Mouse (Mus musculus) embryonic facial prominence, embryonic 12.5 days (tissue): ENCODE data around the gene Gnat3. TPM values are rescaled to one million over a fixed set of nuclear protein-coding genes. Genes with fewer than 3 reads are reported as not detected.
"Not testable (repeated sequence)": the region's sequence is repeated elsewhere in the genome, so short reads cannot be mapped to it uniquely, and the experiment has no call there.

ENCODE experiments used
- ATAC-seq: fragments of 200-750 bp; cut with Nextera tagmentation; 2 replicates; pipeline ENCODE4 v1.8.0; 2017; ENCODE audit not compliant: insufficient number of reproducible peaks, insufficient read depth, low FRiP score, low TSS enrichment
- H3K27ac ChIP-seq: fragments of 300-500 bp; sonication (generic); 2 replicates; pipeline ENCODE4 v1.5.1; 2016; ENCODE audit warnings: mild to moderate bottlenecking
- H3K27me3 ChIP-seq: fragments of 300-500 bp; sonication (generic); 2 replicates; pipeline ENCODE4 v1.6.1; 2016; ENCODE audit warnings: mild to moderate bottlenecking, moderate library complexity
- H3K36me3 ChIP-seq: fragments of 300-500 bp; sonication (generic); 2 replicates; pipeline ENCODE4 v1.6.1; 2016; ENCODE audit warnings: mild to moderate bottlenecking
- H3K4me1 ChIP-seq: fragments of 300-500 bp; sonication (generic); 2 replicates; pipeline ENCODE4 v1.6.1; 2016
- H3K4me2 ChIP-seq: fragments of 300-500 bp; sonication (generic); replicated peaks from 2 replicates; pipeline ENCODE4 v1.6.1; 2016; ENCODE audit warnings: mild to moderate bottlenecking, moderate library complexity
- H3K4me3 ChIP-seq: fragments of 300-500 bp; sonication (generic); 2 replicates; pipeline ENCODE4 v1.5.1; 2016; ENCODE audit warnings: mild to moderate bottlenecking
- H3K9ac ChIP-seq: fragments of 300-500 bp; sonication (generic); 2 replicates; pipeline ENCODE4 v1.6.1; 2016; ENCODE audit warnings: mild to moderate bottlenecking, moderate library complexity
- H3K9me3 ChIP-seq: fragments of 300-500 bp; sonication (generic); 2 replicates; pipeline ENCODE4 v1.6.1; 2016; ENCODE audit warnings: mild to moderate bottlenecking, moderate library complexity
- WGBS: fragments of 180-500 bp; shearing (Covaris S2); methylation state at CpG from one replicate; pipeline ENCODE4 v1.1.7; 2016; 5-methylcytosine and 5-hydroxymethylcytosine counted together
- polyA plus RNA-seq: library from polyadenylated mRNA; unstranded; fragments of >200 nt; fragmentation: Nextera tagmentation; extraction: Ambion mirVana; gene quantifications from 2 replicates; pipeline ENCODE4 v1.2.1, GENCODE M21; 2016

Gene Gnat3
- 0.12 and 0.55 TPM in 2 replicates for polyA plus RNA-seq

GRCm38 (mm10) chr5:17962249-17962648 lies at the start of gene Gnat3:
Gnat3 (plus strand) TSS chr5:17962549.
- H3K9ac ChIP-seq: no peak within 1 kb of the TSS
- H3K4me3 ChIP-seq: no peak within 1 kb of the TSS
- ATAC-seq: no peak
- no peaks in the 10 kb centered on the region for H3K36me3 ChIP-seq
- H3K27me3 ChIP-seq: no peaks in the 10 kb centered on the region
- no peaks in the 10 kb centered on the region for H3K9me3 ChIP-seq
- no peaks in the 10 kb centered on the region for H3K4me1 ChIP-seq
- WGBS: 74% methylated on average over 5 of the region's 5 CpGs
- no peak within 1 kb of the TSS for H3K4me2 ChIP-seq
- H3K27ac ChIP-seq: no peak within 1 kb of the TSS

DNA sequence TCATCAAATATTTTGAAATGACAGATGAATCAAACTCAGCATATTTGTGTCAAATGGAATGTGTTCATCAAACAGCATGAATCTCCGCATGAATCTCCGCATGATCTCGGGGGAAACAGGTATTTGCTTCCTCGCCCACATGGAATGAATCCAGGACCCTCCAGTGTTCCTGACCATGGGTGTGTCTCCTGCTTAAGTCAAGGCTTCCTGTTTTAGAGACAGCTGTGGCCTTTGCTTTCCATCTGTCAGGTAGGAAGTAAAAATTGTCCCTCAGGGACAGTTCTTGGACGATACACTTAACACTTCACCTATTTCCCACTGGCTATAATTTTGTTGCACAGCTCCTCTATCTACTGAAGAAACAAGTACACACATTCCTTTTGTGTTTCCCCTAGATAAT lies 43.4 kb upstream of the Gnat3 start:
- Histone ChIP-seq H3K4me1 (no peaks in the 10 kb centered on the region), H3K27ac (no peak overlapping the region), H3K9me3 (no peaks in the 10 kb centered on the region), H3K4me3 (no peak overlapping the region), H3K4me2 (no peak overlapping the region), H3K36me3 (no peaks in the 10 kb centered on the region), H3K9ac (no peak overlapping the region), H3K27me3 (no peaks in the 10 kb centered on the region)
- WGBS: 66% methylated on average over 5 of the region's 5 CpGs
- ATAC-seq: no peak

GRCm38 (mm10) chr5:17923648-17924047 lies 38.7 kb upstream of the Gnat3 start:
- no peak overlapping the region for H3K27ac ChIP-seq
- WGBS: 83% methylated on average over 3 of the region's 3 CpGs
- no peaks in the 10 kb centered on the region for H3K27me3 ChIP-seq
- ATAC-seq: no peak
- no peak overlapping the region for H3K4me2 ChIP-seq
- H3K4me1 ChIP-seq: no peaks in the 10 kb centered on the region
- no peaks in the 10 kb centered on the region for H3K9me3 ChIP-seq
- H3K36me3 ChIP-seq: no peaks in the 10 kb centered on the region
- H3K9ac ChIP-seq: no peak overlapping the region
- H3K4me3 ChIP-seq: no peak overlapping the region

- H3K27ac ChIP-seq: no peak overlapping the region
- H3K27me3 ChIP-seq: no peaks in the 10 kb centered on the region
- no peak overlapping the region for H3K9ac ChIP-seq
- ATAC-seq: no peak
- H3K4me2 ChIP-seq: no peak overlapping the region
- H3K36me3 ChIP-seq: no peaks in the 10 kb centered on the region
- H3K4me1 ChIP-seq: no peaks in the 10 kb centered on the region
- WGBS: 37% methylated on average over 2 of the region's 2 CpGs
- no peaks in the 10 kb centered on the region for H3K9me3 ChIP-seq
- H3K4me3 ChIP-seq: no peak overlapping the region
Observed at GRCm38 (mm10) chr5:17924085-17924518, 38.2 kb upstream of the Gnat3 start.

- no peak for ATAC-seq
- no peaks in the 10 kb centered on the region for H3K4me1 ChIP-seq
- no peaks in the 10 kb centered on the region for H3K27me3 ChIP-seq
- no peak overlapping the region for H3K4me2 ChIP-seq
- WGBS: 43% methylated on average over 4 of the region's 4 CpGs
- H3K9me3 ChIP-seq: no peaks in the 10 kb centered on the region
- H3K9ac ChIP-seq: no peak overlapping the region
- no peak overlapping the region for H3K4me3 ChIP-seq
- no peaks in the 10 kb centered on the region for H3K36me3 ChIP-seq
- H3K27ac ChIP-seq: no peak overlapping the region
Observed at GRCm38 (mm10) chr5:17928471-17928870, 33.9 kb upstream of the Gnat3 start.

DNA sequence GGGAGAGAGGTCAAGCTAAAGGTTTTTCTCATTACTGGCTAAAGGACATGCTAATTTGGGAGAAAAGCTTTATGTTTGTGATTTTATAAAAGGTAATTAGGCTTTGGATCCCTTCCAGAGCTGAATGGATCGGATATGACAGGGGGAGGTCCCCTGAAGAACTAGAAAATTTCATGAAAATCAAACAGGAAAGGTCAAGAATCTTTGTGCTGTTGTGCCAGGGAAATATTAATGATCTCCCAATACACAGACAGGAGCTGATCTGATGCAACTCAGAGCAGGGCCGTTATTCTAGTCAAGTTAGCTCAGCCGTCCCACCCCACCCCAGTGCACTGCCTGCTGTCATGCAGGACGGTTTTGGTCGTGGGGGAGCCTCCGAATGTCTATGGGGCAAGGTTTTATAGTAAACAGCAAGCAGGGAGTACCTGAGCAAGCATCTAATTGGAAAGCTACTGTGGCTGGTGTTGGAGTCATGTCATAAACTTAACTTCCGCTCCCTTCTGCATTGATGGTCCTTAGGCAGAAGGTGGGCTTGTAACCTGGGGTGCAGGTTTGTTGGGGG lies 33.3 kb upstream of the Gnat3 start:
- H3K36me3 ChIP-seq: no peaks in the 10 kb centered on the region
- H3K27me3 ChIP-seq: no peaks in the 10 kb centered on the region
- ATAC-seq: no peak
- H3K4me1 ChIP-seq: no peaks in the 10 kb centered on the region
- H3K27ac ChIP-seq: no peak overlapping the region
- no peak overlapping the region for H3K9ac ChIP-seq
- no peak overlapping the region for H3K4me2 ChIP-seq
- H3K4me3 ChIP-seq: no peak overlapping the region
- H3K9me3 ChIP-seq: no peaks in the 10 kb centered on the region
- WGBS: 53% methylated on average over 7 of the region's 7 CpGs

DNA sequence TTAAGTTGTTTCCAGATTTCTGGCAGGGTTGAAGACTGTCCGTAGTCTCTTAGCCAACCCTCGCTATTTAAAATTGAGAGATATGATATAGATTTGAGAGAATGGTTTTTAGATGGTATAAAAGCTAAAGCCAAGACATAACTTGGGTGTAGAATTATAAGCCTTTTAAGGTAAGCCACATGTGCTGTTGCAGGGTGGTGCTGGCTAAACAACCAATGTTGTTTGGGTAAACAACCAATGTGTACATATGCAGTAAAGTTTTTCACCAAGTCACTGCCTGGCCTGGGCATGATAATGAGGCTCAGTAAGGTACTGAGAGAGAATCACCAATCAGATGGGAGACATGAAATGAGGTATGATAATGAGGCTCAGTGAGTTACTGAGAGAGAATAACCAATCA lies 30.8 kb upstream of the Gnat3 start:
- not testable (repeated sequence) for H3K27ac ChIP-seq, H3K9me3 ChIP-seq, H3K4me2 ChIP-seq, H3K36me3 ChIP-seq, H3K4me1 ChIP-seq, H3K27me3 ChIP-seq, ATAC-seq, H3K9ac ChIP-seq, H3K4me3 ChIP-seq
- WGBS: 91% methylated on average over 2 of the region's 2 CpGs

DNA sequence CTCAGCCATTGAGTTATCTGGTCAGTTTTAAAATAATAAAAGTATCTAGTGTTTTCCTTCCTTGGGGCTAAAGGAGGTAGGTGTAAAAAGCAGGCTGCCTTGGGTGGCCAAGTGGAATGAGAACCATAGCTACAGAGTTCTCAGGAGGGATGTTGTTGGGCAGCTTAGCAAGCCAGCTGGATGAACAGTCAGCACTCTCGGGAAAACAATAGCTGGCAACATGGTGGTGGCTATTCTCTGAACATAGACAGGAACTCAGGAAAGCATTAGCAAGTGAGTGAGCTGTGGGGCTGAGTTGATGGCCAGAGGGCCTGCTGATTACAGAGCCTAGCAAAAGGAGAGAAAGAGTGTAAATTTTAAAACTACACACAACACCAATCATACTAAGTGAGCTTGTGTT lies 27.8 kb upstream of the Gnat3 start:
- ATAC-seq: no peak
- H3K27ac ChIP-seq: no peak overlapping the region
- no peaks in the 10 kb centered on the region for H3K27me3 ChIP-seq
- H3K9ac ChIP-seq: no peak overlapping the region
- H3K9me3 ChIP-seq: no peaks in the 10 kb centered on the region
- H3K4me1 ChIP-seq: no peaks in the 10 kb centered on the region
- H3K4me3 ChIP-seq: no peak overlapping the region
- no peaks in the 10 kb centered on the region for H3K36me3 ChIP-seq
- H3K4me2 ChIP-seq: no peak overlapping the region
- WGBS: 67% methylated on average over 1 of the region's 1 CpGs

DNA sequence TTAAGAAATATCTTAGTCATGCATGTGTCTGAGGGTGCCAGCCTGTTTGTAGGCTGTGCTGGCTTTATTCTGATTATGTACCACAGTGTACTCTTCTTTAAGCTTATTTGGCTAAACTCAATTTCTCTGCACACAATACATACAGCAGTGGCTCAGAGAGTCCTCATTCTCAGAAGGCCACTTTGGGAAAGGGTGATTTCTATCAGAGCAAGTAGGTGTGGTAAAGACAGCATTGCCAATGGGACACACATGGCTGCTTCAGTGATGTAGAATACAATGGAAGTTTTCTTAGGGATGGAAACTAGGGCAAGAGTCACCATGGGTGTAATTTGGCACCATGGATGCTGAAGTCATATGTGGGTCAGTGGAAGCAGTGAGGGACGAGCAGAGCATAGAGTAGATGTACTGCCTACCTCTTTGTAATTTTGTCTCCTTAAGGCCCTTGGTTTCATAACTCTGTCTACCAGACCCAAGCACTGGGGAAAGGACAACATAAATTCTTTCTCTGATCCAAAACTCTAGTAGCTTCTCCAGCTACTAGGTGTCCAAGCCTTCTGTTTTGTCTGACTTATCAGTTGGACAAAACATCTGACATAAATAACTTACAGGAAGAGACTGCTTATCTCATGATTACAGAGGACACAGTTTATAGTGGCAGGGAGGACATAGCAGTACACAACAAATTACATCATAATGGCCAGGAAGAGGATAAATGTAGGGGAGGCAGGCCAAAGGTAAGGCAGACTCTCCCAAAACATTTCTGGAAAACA lies 24.0 kb upstream of the Gnat3 start:
- H3K27ac ChIP-seq: no peak overlapping the region
- H3K9ac ChIP-seq: no peak overlapping the region
- 56% methylated on average over 1 of the region's 1 CpGs for WGBS
- ATAC-seq: no peak
- no peaks in the 10 kb centered on the region for H3K9me3 ChIP-seq
- no peaks in the 10 kb centered on the region for H3K4me1 ChIP-seq
- H3K4me2 ChIP-seq: no peak overlapping the region
- H3K36me3 ChIP-seq: no peaks in the 10 kb centered on the region
- H3K27me3 ChIP-seq: no peaks in the 10 kb centered on the region
- H3K4me3 ChIP-seq: no peak overlapping the region

DNA sequence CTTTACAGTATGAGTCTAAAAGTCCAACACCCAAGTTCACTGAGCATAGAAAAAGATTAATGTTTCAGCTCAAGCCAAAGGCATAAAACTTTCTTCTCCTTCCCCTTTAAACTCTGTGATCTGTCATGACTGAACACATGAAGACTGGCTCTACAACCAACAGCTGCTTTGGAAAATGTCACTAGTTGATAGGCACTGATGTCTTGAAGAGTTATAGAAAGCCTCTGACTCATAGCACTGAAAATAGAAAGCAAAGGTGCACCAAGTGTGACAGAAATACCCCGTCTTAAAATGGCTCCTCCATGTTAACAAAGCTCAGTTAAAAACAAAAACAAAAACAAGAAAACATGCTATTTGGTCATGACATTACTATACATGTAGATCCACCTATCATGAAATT lies 5.9 kb upstream of the Gnat3 start:
- Histone ChIP-seq H3K4me3 (no peak overlapping the region), H3K27me3 (no peaks in the 10 kb centered on the region), H3K36me3 (no peaks in the 10 kb centered on the region), H3K9me3 (no peaks in the 10 kb centered on the region), H3K9ac (no peak overlapping the region), H3K27ac (no peak overlapping the region), H3K4me2 (no peak overlapping the region), H3K4me1 (no peaks in the 10 kb centered on the region)
- 85% methylated on average over 1 of the region's 1 CpGs for WGBS
- ATAC-seq: no peak

- no peaks in the 10 kb centered on the region for H3K4me1 ChIP-seq
- no peaks in the 10 kb centered on the region for H3K9me3 ChIP-seq
- H3K27me3 ChIP-seq: no peaks in the 10 kb centered on the region
- H3K4me3 ChIP-seq: no peak overlapping the region
- 83% methylated on average over 13 of the region's 13 CpGs for WGBS
- H3K36me3 ChIP-seq: no peaks in the 10 kb centered on the region
- no peak for ATAC-seq
- no peak overlapping the region for H3K9ac ChIP-seq
- H3K27ac ChIP-seq: no peak overlapping the region
- no peak overlapping the region for H3K4me2 ChIP-seq
Observed at GRCm38 (mm10) chr5:17969704-17970390, 7.5 kb downstream of the Gnat3 start.

DNA sequence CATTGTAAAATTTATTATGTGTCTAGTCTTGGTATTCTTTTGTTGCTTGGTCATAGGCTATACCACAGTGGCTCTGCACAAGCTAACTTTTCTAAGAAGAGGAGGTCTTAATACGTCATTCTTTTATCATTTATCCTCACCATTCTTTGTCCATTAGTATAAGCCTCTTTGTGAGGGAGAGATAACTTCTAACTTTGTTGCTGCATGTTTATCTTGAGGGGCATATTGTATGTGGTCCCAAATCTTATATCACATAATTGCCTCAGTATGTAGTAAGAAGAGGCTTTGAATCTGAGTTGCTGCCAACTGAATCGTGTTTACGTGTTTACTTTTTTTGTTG lies 8.0 kb downstream of the Gnat3 start:
- WGBS: 86% methylated on average over 3 of the region's 3 CpGs
- Histone ChIP-seq H3K27me3 (no peaks in the 10 kb centered on the region), H3K9ac (no peak overlapping the region), H3K4me2 (no peak overlapping the region), H3K4me3 (no peak overlapping the region), H3K36me3 (no peaks in the 10 kb centered on the region), H3K4me1 (no peaks in the 10 kb centered on the region), H3K27ac (no peak overlapping the region), H3K9me3 (no peaks in the 10 kb centered on the region)
- no peak for ATAC-seq
